10 mouse cellular contexts compared by ENCODE assay signal in the genomic region with DNA sequence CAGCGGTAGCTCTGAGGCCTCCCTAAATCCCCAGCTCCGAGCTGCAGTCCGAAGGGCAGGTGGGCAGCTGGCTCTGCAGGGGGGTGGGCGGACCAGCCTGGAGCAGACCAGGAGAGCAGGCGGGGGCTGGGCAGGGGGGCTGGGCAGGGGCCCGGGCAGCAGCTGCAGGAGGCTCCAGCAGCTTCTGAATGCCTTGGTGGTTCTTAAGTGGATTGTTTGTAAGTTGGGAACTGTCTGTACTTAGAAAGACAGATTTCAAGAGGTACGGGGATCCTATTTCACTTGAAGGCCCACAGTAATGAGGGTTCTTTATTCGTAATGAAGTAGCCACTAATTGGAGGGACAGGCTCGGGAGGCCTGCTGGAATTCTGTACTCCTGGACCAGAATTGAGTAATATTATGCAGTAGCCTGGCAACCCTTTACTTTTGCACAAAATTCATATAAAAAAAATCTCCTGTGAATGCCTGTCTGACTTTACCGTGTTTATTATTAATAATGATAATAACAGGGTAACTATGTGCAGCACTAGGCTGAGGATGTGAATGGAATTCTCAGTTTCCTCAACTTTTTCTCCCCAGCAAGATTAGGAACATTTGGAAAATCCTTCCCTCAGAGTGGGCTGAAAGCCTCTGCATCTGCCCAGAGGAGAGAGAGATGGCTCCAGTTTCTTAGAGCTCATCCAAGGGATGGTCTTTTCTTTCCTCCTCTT.
DNase-seq lines count a peak whose midpoint lies in the region; ATAC-seq and TF ChIP-seq lines count a peak whose summit lies in the region.
"Had no signal": no experiment of that assay in that cellular context is flagged by ENCODE, and none has a peak within 500 bp of the region (broad histone marks: within the 10 kb centered on the region; RNA-seq: fewer than 3 reads in every experiment).

No protein-coding gene starts in this region.

- H3K4me1 ChIP-seq in lung, embryonic 16.5 days (replicated peaks; ENCODE audit: control insufficient read depth, insufficient read depth, low read length) = peaks cover 12% of the 10 kb centered on the region
- peaks cover 11% of the 10 kb centered on the region for H3K4me1 ChIP-seq in intestine, embryonic 15.5 days (replicated peaks)
- H3K4me1 ChIP-seq in small intestine, adult 2 months (ENCODE audit: control insufficient read depth, insufficient read depth, insufficient read length, low read length) = no peaks in the 10 kb centered on the region

- no peaks in the 10 kb centered on the region for H3K36me3 ChIP-seq in lung, embryonic 16.5 days (ENCODE audit: control insufficient read depth, insufficient read depth, low read length)
- no peaks in the 10 kb centered on the region for H3K36me3 ChIP-seq in intestine, embryonic 15.5 days
- H3K36me3 ChIP-seq in small intestine, adult 2 months (ENCODE audit: control insufficient read depth, insufficient read depth, low read length) = no peaks in the 10 kb centered on the region
- H3K36me3 ChIP-seq: liver, embryonic 15.5 days had no signal

- DNase-seq in cerebellum, postnatal 10 days = peak; percentile 41 to 65
- DNase-seq in cerebellum, postnatal 4 days (ENCODE audit: low spot score in 2 of 2) = no peak
- no peak for DNase-seq in lung, postnatal 10 days
- DNase-seq in frontal cortex, adult 2 months (ENCODE audit: extremely low spot score in 1 of 2, low spot score in 1 of 2) = no peak
- no peak for DNase-seq in heart, adult 9 months (ENCODE audit: low spot score in 2 of 2)
- DNase-seq: cerebellum, adult 11-12 months had no signal

- H3K27ac ChIP-seq in lung, embryonic 16.5 days (ENCODE audit: low read length) = peak overlapping the region; percentile 36
- H3K27ac ChIP-seq in intestine, embryonic 15.5 days = peak overlapping the region; percentile 90
- peak overlapping the region; percentile 35; the same call in 1 of the 2 replicates for H3K27ac ChIP-seq in small intestine, adult 2 months (ENCODE audit: insufficient read depth, low read depth, low read length)
- H3K27ac ChIP-seq: liver, embryonic 15.5 days had no signal

- H3K9ac ChIP-seq in lung, embryonic 16.5 days (ENCODE audit: low read length) = 0 out of 2 replicates have a peak overlapping the region, but pooled peaks have one; percentile 44
- no peak overlapping the region for H3K9ac ChIP-seq in intestine, embryonic 15.5 days
- H3K9ac ChIP-seq: liver, embryonic 15.5 days had no signal

- WGBS in lung, embryonic 16.5 days = 40% methylated on average over 10 of the region's 10 CpGs
- 26% methylated on average over 10 of the region's 10 CpGs for WGBS in intestine, embryonic 15.5 days
- 82% methylated on average over 10 of the region's 10 CpGs for WGBS in small intestine, adult 2 months

- H3K4me3 ChIP-seq in lung, embryonic 16.5 days (ENCODE audit: low read length) = no peak overlapping the region
- H3K4me3 ChIP-seq in intestine, embryonic 15.5 days (replicated peaks) = no peak overlapping the region
- H3K4me3 ChIP-seq in small intestine, adult 2 months (ENCODE audit: low read depth, low read length) = no peak overlapping the region
- H3K4me3 ChIP-seq: liver, embryonic 15.5 days had no signal

- H3K4me2 ChIP-seq in lung, embryonic 16.5 days (ENCODE audit: low read depth, low read length) = no peak overlapping the region
- 0 out of 2 replicates have a peak overlapping the region, but pooled peaks have one; percentile 24 for H3K4me2 ChIP-seq in intestine, embryonic 15.5 days (replicated peaks)
- H3K4me2 ChIP-seq: liver, embryonic 15.5 days had no signal

- no peaks in the 10 kb centered on the region for H3K9me3 ChIP-seq in lung, embryonic 16.5 days (ENCODE audit: control insufficient read depth, low read length)
- H3K9me3 ChIP-seq in intestine, embryonic 15.5 days = no peaks in the 10 kb centered on the region
- H3K9me3 ChIP-seq: liver, embryonic 15.5 days had no signal

- no peaks in the 10 kb centered on the region for H3K27me3 ChIP-seq in lung, embryonic 16.5 days (ENCODE audit: control insufficient read depth, insufficient read depth, low read depth, low read length)
- H3K27me3 ChIP-seq in intestine, embryonic 15.5 days (replicated peaks) = no peaks in the 10 kb centered on the region
- H3K27me3 ChIP-seq in small intestine, adult 2 months (ENCODE audit: control insufficient read depth, insufficient read depth, low read length) = no peaks in the 10 kb centered on the region
- H3K27me3 ChIP-seq: liver, embryonic 15.5 days had no signal

- peak; percentile 53; the same call in 1 of the 2 replicates for ATAC-seq in lung, embryonic 16.5 days (ENCODE audit: low read depth)
- peak; percentile 69 for ATAC-seq in intestine, embryonic 15.5 days

- no peak for TF ChIP-seq CTCF in small intestine, adult 2 months (IDR thresholded peaks at IDR 0.05; ENCODE audit: extremely low read depth, insufficient read length, insufficient replicate concordance, low read depth, low read length)

- TF ChIP-seq POLR2A in small intestine, adult 2 months (IDR thresholded peaks at IDR 0.05; ENCODE audit: low read depth, low read length) = no peak

Comparison
In these comparisons a context has a peak if more than half of its experiments do, and no peak if none do; other contexts are left out.
1. DNase-seq: peak in cerebellum, postnatal 10 days (2 of 2); none in cerebellum, postnatal 4 days (0 of 2), lung, postnatal 10 days (single experiment), frontal cortex, adult 2 months (0 of 2) and heart, adult 9 months (0 of 2).
2. H3K27ac ChIP-seq: peak in every context shown above with its lines; median percentile 90 in intestine, embryonic 15.5 days; 36 in lung, embryonic 16.5 days; 35 in small intestine, adult 2 months.